Mouse (Mus musculus) forebrain, embryonic 12.5 days (tissue): ENCODE results near the gene Cdh5. TPM values are rescaled to one million over a fixed set of nuclear protein-coding genes. Genes with fewer than 3 reads are reported as not detected.
"Not testable (repeated sequence)": the region's sequence is repeated elsewhere in the genome, so short reads cannot be mapped to it uniquely, and the experiment has no call there.

Experiments
- ATAC-seq: fragments of 200-750 bp; cut with Nextera tagmentation; 2 replicates; pipeline ENCODE4 v1.8.0; 2017; ENCODE audit warnings: moderate TSS enrichment; ENCODE audit not compliant: low FRiP score
- H3K27ac ChIP-seq: fragments of 300-500 bp; sonication (generic); 2 replicates; pipeline ENCODE4 v1.5.1; 2016; ENCODE audit warnings: mild to moderate bottlenecking
- H3K27me3 ChIP-seq: fragments of 300-500 bp; sonication (generic); 2 replicates; pipeline ENCODE4 v1.6.1; 2016; ENCODE audit warnings: mild to moderate bottlenecking
- H3K36me3 ChIP-seq: fragments of 300-500 bp; sonication (generic); replicated peaks from 2 replicates; pipeline ENCODE4 v1.6.1; 2016; ENCODE audit warnings: mild to moderate bottlenecking
- H3K4me1 ChIP-seq: fragments of 300-500 bp; sonication (generic); 2 replicates; pipeline ENCODE4 v1.6.1; 2016
- H3K4me2 ChIP-seq: fragments of 300-500 bp; sonication (generic); 2 replicates; pipeline ENCODE4 v1.6.1; 2016; ENCODE audit warnings: mild to moderate bottlenecking, moderate library complexity
- H3K4me3 ChIP-seq: fragments of 300-500 bp; sonication (generic); replicated peaks from 2 replicates; pipeline ENCODE4 v1.5.1; 2016; ENCODE audit warnings: mild to moderate bottlenecking
- H3K9ac ChIP-seq: fragments of 300-500 bp; sonication (generic); 2 replicates; pipeline ENCODE4 v1.6.1; 2016; ENCODE audit warnings: mild to moderate bottlenecking
- H3K9me3 ChIP-seq: fragments of 300-500 bp; sonication (generic); 2 replicates; pipeline ENCODE4 v1.6.1; 2016
- WGBS: fragments of 180-500 bp; shearing (Covaris S2); methylation state at CpG from one replicate; pipeline ENCODE4 v1.1.7; 2016; 5-methylcytosine and 5-hydroxymethylcytosine counted together
- polyA plus RNA-seq: library from polyadenylated mRNA; unstranded; fragments of >200 nt; fragmentation: Nextera tagmentation; extraction: Ambion mirVana; gene quantifications from 2 replicates; pipeline ENCODE4 v1.2.1, GENCODE M21; 2016

Gene Cdh5
- polyA plus RNA-seq, 1 experiment from 2014 or later = 10.0 TPM

DNA sequence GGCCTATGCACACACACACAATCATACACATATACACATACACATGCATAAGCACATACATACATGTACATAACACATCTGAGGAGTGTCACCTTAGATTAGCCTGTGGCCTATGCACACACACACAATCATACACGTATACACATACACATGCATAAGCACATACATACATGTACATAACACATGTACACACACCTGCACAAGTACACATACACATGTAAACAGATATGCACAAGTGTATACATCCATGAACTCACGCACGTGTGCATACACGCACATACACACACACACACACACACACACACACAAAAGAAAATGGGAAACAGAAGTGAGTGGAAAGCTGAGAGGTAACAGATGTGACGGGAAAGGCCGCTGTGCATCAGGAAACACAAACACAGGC lies 26.3 kb upstream of the Cdh5 start:
- ATAC-seq = no peak
- 89% methylated on average over 6 of the region's 6 CpGs for WGBS
- Histone ChIP-seq H3K4me1 (no peaks in the 10 kb centered on the region), H3K27ac (no peak overlapping the region), H3K36me3 (no peaks in the 10 kb centered on the region), H3K27me3 (no peaks in the 10 kb centered on the region), H3K4me3 (no peak overlapping the region), H3K4me2 (no peak overlapping the region), H3K9me3 (no peaks in the 10 kb centered on the region), H3K9ac (no peak overlapping the region)

DNA sequence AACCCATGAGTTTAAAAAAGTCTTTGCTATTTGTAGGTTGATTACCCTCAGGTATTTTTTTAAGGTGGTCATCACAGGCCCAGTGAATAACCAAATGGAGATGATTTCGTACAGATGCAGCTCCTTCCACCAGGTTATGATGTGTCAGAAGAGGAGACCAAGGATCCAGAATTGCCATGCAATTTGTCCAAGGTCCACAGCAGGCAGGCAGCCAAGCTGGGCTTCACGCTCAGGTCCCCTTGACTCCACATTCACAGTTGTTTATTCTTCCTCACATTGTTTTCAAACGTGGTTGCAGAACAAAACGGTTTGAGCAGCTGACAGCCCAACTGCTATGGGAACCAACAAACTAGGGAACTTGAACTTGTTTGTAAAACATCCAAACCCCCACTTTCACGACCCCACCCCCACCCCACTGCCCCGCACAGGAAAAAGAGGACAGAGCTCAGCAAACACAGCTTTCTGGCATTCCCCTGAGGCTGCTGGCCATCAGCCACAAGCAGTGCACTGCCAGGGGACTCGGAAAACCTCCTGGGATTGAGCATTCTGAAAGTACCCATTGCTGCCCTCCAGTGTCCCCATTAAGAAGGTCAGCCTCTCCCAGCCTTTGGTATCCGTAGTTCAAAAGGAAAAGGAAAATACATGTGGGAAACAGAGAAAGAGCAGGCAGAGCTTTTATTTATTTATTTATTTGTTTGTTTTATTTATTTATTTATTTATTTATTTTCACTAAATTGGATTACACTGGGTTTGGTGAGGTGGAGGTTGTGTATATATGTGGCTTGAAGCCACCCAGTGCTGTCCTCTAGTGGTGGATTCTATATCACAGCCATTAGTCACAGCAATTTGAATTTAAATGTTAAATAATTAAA lies 24.6 kb upstream of the Cdh5 start:
- H3K4me3 ChIP-seq = no peak overlapping the region
- no peaks in the 10 kb centered on the region for H3K9me3 ChIP-seq
- no peaks in the 10 kb centered on the region for H3K4me1 ChIP-seq
- no peaks in the 10 kb centered on the region for H3K27me3 ChIP-seq
- 30% methylated on average over 8 of the region's 8 CpGs for WGBS
- no peaks in the 10 kb centered on the region for H3K36me3 ChIP-seq
- no peak overlapping the region for H3K27ac ChIP-seq
- ATAC-seq = 0 out of 2 replicates have a peak, but pooled peaks have one; percentile 53
- no peak overlapping the region for H3K9ac ChIP-seq
- H3K4me2 ChIP-seq = no peak overlapping the region

DNA sequence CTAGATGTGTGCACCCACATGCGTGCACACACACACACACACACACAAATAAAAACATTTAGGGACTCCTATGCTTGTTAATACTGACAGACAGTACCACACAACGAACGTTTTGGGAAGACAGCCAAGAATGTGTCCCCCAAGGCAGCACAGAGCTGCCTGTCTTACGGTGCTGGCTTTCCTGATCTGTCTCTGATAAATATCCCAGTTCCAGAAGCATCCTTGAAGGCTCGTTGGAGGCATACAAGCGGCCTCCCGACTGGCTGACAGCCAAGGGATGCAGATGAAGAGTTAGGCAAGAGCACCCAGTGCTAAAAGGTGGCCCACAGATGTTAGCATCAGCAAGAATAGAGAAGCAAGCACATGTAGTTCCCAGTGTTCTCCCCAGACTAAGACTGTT lies 23.3 kb upstream of the Cdh5 start:
- H3K9me3 ChIP-seq = no peaks in the 10 kb centered on the region
- no peaks in the 10 kb centered on the region for H3K36me3 ChIP-seq
- 79% methylated on average over 7 of the region's 7 CpGs for WGBS
- no peak overlapping the region for H3K9ac ChIP-seq
- no peak overlapping the region for H3K4me3 ChIP-seq
- H3K4me2 ChIP-seq = no peak overlapping the region
- H3K27me3 ChIP-seq = no peaks in the 10 kb centered on the region
- no peaks in the 10 kb centered on the region for H3K4me1 ChIP-seq
- ATAC-seq = no peak
- H3K27ac ChIP-seq = no peak overlapping the region

DNA sequence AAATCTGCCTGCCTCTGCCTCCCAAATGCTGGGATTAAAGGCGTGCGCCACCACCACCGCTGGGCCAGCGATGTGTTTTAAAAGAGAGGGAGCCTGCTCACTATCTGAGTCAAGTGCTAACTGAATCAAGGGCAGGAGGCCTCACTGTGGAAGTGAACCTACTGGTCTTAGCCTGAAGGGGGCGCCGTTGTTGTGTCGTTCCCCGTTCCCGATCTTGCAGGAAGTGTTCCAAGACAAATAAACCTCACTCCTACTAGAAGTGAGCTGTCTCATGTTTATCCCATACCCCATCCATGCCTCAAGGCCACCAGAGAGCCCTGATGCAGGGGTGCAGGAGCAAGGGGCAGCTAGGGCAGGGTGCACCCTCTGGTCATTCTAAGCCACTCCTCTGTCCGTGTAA lies 16.1 kb upstream of the Cdh5 start:
- H3K9me3 ChIP-seq = no peaks in the 10 kb centered on the region
- no peaks in the 10 kb centered on the region for H3K27me3 ChIP-seq
- H3K4me3 ChIP-seq = no peak overlapping the region
- no peak overlapping the region for H3K4me2 ChIP-seq
- 80% methylated on average over 10 of the region's 10 CpGs for WGBS
- H3K27ac ChIP-seq = no peak overlapping the region
- H3K36me3 ChIP-seq = no peaks in the 10 kb centered on the region
- H3K4me1 ChIP-seq = no peaks in the 10 kb centered on the region
- no peak for ATAC-seq
- H3K9ac ChIP-seq = no peak overlapping the region

DNA sequence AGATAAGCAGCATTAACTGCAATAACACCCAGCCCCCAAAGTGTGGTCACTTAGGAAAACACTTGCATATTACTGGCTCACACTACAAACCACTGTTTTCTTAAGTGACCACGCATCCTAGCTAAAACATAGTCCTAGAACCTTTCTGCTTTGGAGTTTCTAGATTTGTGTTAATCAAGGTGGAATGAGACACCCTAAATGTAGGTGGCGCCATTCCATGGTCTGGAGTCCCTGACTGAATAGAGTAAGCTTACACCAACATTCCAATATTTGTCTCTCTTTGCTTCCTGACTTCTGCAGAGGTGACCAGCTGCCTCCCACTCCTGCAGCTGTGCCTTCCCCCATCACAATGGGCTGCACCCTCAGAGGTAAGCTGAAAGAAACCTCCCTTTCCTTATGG lies 14.8 kb upstream of the Cdh5 start:
- H3K9ac ChIP-seq = no peak overlapping the region
- 82% methylated on average over 2 of the region's 2 CpGs for WGBS
- no peak overlapping the region for H3K4me3 ChIP-seq

DNA sequence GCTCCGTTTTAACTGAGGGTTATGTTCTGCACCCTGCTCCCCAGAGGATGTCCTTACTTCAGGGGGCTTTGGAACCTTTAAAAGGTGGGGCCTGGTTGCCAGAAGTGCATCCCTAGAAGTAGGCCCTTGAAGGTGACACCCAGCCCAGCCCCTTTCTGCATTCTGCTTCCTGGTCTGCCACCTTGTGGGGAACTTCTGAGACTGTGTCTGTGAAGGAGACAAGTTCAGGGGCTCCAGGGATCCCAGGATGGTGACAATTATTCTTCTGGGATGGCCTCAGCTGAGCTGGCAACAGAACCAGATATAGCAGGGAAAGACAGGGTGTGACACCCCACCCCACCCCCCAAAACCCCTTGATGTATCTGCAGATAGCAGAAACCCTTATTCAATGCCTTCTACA lies 14.3 kb upstream of the Cdh5 start:
- H3K27ac ChIP-seq = no peak overlapping the region
- no peaks in the 10 kb centered on the region for H3K36me3 ChIP-seq
- WGBS = 32% methylated on average over 1 of the region's 1 CpGs
- H3K27me3 ChIP-seq = no peaks in the 10 kb centered on the region
- H3K9me3 ChIP-seq = no peaks in the 10 kb centered on the region
- no peak overlapping the region for H3K4me3 ChIP-seq
- ATAC-seq = no peak
- H3K4me1 ChIP-seq = 0 out of 2 replicates have a peak, but pooled peaks cover 3% of the 10 kb centered on the region
- no peak overlapping the region for H3K9ac ChIP-seq
- no peak overlapping the region for H3K4me2 ChIP-seq

More for the DNA sequence above, 14.8 kb upstream of the Cdh5 start:
- H3K36me3 ChIP-seq = no peaks in the 10 kb centered on the region
- ATAC-seq = no peak
- H3K4me1 ChIP-seq = 0 out of 2 replicates have a peak, but pooled peaks cover 3% of the 10 kb centered on the region
- H3K27ac ChIP-seq = no peak overlapping the region
- H3K9me3 ChIP-seq = no peaks in the 10 kb centered on the region
- no peak overlapping the region for H3K4me2 ChIP-seq
- H3K27me3 ChIP-seq = no peaks in the 10 kb centered on the region

DNA sequence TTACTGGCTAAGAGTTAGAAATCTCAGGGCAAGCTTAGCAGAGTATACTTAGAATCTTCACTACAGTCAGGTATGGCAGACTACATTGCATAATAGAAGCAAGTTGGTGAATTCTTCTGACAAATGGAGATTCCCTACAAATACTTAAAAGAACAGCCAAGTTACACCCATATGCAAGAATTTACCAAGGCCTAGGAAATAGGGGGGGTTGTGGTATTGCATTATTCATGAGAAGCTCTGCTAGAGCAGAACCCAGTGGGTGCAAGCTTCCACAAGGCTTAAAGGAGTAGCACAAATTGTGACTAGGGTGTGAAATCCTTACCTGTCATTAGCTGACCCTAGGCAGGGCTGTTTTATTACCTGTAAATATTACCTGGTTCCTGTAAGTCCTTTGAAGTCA lies 13.5 kb upstream of the Cdh5 start:
- H3K4me3 ChIP-seq, H3K36me3 ChIP-seq, H3K9ac ChIP-seq, H3K4me2 ChIP-seq, ATAC-seq, H3K27me3 ChIP-seq, H3K27ac ChIP-seq, H3K9me3 ChIP-seq, H3K4me1 ChIP-seq: not testable (repeated sequence)

DNA sequence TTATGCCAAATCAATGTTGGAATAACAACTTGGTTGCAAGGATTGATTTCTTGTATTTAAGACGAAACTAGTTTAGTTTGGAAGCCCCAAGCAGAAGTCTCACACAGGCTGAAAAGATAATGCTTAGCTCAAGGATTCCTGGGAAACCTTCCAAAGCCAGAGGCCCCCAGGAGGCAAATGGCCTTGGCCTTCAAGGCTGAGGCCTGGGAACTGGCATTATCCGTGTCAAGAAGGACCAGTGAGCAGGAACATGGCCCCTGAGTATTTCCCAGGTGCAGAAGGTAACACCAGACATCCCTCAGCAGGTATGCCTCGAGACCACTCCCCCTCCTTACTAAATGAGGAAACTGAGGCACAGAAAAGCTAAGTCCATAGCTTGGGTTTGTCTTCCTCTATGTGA lies 12.5 kb upstream of the Cdh5 start:
- H3K36me3 ChIP-seq = no peaks in the 10 kb centered on the region
- H3K27ac ChIP-seq = no peak overlapping the region
- no peak overlapping the region for H3K4me3 ChIP-seq
- WGBS = 80% methylated on average over 3 of the region's 3 CpGs
- H3K27me3 ChIP-seq = no peaks in the 10 kb centered on the region
- ATAC-seq = no peak
- no peaks in the 10 kb centered on the region for H3K9me3 ChIP-seq
- no peak overlapping the region for H3K9ac ChIP-seq
- H3K4me2 ChIP-seq = no peak overlapping the region
- H3K4me1 ChIP-seq = 0 out of 2 replicates have a peak, but pooled peaks cover 3% of the 10 kb centered on the region

DNA sequence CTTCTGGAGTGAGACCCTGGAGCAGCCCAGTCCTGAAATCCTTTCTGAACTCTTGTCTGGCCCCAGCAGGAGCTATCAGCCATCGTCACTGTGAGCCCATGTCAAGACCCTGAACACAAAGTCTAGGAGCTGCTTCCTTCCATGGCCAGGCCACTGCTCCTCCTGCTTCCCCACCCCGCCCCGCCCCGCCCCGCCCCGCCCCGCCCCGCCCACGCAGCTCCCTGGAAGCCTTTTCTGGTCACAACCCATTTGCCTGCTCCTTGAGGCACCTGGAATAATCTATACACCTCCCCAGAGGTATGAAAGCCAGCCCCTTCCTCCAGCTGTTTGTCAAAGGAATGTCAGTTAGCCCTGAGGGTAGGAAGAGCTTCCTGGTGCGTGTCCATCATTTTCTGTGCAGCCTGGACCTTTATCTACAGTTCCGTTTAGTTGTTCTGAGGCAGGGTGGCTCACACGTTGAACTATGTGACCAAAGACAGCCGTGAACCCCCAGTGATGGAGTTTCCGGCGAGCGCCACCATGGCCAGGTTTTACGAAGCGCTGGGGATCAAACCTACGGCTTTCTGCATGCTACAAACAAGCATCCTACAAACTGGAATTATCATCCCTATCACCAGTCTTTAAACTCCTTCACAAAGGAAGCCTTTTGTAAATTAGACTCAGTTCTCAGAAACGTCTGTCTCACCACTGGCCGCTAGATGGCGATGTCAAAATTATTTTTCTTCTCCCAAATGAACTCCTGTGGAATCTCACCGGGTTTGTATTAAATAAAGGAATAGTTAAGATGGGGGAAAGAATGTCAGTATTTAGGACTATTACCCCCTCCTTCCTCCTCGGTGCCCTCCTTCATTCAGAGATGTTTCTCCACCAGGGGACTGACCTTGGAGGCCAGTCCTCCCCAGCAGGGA lies 10.2 kb upstream of the Cdh5 start:
- not testable (repeated sequence) for H3K27me3 ChIP-seq, H3K36me3 ChIP-seq, H3K9me3 ChIP-seq, H3K27ac ChIP-seq, ATAC-seq, H3K4me3 ChIP-seq, H3K4me1 ChIP-seq, H3K9ac ChIP-seq
- peak overlapping the region; percentile 38 for H3K4me2 ChIP-seq
- 10% methylated on average over 20 of the region's 24 CpGs for WGBS

DNA sequence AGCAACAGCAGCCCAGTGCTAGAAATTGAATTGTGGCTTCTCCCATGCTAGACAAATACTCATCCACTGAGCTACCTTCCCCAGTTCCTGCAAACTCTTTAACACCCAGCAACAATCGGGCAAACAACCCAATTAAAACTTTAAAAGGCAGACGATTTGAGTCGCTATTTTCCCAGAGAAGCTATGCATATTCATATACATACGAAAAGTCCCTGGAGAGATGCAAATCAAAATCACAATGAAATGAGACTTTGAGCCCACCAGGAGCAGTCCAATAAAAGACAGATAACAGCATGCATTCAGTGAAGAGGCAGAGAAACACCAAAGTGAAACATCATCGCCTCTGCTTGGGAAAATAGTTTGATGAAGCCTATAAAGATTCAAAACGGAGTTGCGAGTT lies 8.1 kb upstream of the Cdh5 start:
- no peaks in the 10 kb centered on the region for H3K36me3 ChIP-seq
- no peak for ATAC-seq
- no peak overlapping the region for H3K27ac ChIP-seq
- 50% methylated on average over 7 of the region's 7 CpGs for WGBS
- no peak overlapping the region for H3K9ac ChIP-seq
- no peaks in the 10 kb centered on the region for H3K9me3 ChIP-seq
- 0 out of 2 replicates have a peak, but pooled peaks cover 3% of the 10 kb centered on the region for H3K4me1 ChIP-seq
- H3K27me3 ChIP-seq = no peaks in the 10 kb centered on the region
- H3K4me3 ChIP-seq = no peak overlapping the region
- no peak overlapping the region for H3K4me2 ChIP-seq

DNA sequence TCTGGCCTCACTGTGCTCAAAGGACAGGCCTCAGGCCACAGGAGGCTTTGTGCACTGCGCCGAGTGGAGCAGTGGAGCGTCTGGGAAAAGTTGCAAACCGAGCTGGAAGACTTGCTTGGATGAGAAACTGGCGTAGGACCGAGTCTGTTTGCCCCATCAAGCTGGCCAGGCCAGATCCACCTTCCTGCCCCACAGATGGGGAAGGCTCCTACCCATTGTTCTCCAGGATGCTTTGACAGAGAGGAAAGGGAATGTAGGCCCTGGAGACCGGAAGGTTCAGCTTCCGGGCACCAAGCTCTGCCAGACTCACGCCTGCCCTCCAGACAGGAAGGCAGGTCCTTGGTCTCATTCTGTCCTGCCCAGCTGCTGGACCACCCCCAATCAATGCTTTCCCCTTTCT lies 5.8 kb upstream of the Cdh5 start:
- Histone ChIP-seq H3K4me2 (no peak overlapping the region), H3K4me1 (peaks cover 9% of the 10 kb centered on the region), H3K27ac (no peak overlapping the region), H3K27me3 (no peaks in the 10 kb centered on the region), H3K4me3 (no peak overlapping the region), H3K9me3 (no peaks in the 10 kb centered on the region), H3K36me3 (no peaks in the 10 kb centered on the region), H3K9ac (no peak overlapping the region)
- ATAC-seq = no peak
- WGBS = 75% methylated on average over 9 of the region's 9 CpGs

DNA sequence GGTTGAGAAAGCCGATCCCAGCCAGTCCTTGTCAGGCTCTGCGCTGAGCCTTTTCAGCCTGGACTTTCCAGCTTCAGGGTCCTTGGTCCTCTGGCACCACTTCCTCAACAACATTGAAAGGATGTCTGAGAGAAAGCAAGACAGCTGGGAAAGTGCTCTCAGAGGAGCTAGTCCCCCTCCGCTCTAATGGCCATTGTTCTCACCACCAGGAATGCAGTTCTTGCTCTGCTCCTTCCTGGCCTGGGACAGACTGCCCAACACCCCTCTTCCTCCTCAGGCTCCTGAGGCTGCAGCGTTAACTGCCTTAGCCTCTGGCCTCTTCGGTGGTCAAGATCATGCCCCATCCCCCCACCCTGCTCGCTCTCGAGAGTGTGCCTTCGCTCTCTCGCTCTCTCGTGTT lies 4.8 kb upstream of the Cdh5 start:
- Histone ChIP-seq H3K9me3 (no peaks in the 10 kb centered on the region), H3K27me3 (no peaks in the 10 kb centered on the region), H3K4me2 (no peak overlapping the region), H3K4me3 (no peak overlapping the region), H3K9ac (no peak overlapping the region), H3K36me3 (no peaks in the 10 kb centered on the region), H3K27ac (no peak overlapping the region), H3K4me1 (peaks cover 6% of the 10 kb centered on the region)
- ATAC-seq = no peak
- WGBS = 71% methylated on average over 10 of the region's 10 CpGs
